Mouse (Mus musculus) erythroid progenitor cell, adult 5-6 weeks (primary cell): ENCODE results near the gene Shcbp1l. TPM values are rescaled to one million over a fixed set of nuclear protein-coding genes. Genes with fewer than 3 reads are reported as not detected.
"Not testable (repeated sequence)": the region's sequence is repeated elsewhere in the genome, so short reads cannot be mapped to it uniquely, and the experiment has no call there.

Source experiments
- ATAC-seq: replicated peaks from 2 replicates; pipeline ENCODE4 v1.8.0; 2016; ENCODE audit warnings: moderate number of reproducible peaks, mild to moderate bottlenecking, moderate TSS enrichment, inconsistent platforms; ENCODE audit not compliant: poor library complexity, low FRiP score, severe bottlenecking
- total RNA-seq, 2 experiments: library from RNA; stranded (forward) in 1 of 2; stranded (reverse) in 1 of 2; fragments of 150-400 nt in 1 of 2; fragments of 186-747, 209-891 nt in 1 of 2; gene quantifications; 2 replicates each; pipeline versions ENCODE4 v1.2.3 to v1.2.4; 2015 to 2017; ENCODE audit warnings: low replicate concordance in 2 of 2

The Shcbp1l gene
- total RNA-seq (2015; ENCODE audit: low replicate concordance) (not detected in 2 replicates), total RNA-seq (2017; ENCODE audit: low replicate concordance) (not detected in 2 replicates)

- peak; percentile 87 for ATAC-seq
Observed at GRCm38 (mm10) chr1:153424770-153425584, at the start of gene Shcbp1l. Shcbp1l (plus strand) TSS chr1:153425162.

GRCm38 (mm10) chr1:153376446-153376845 is 48.5 kb upstream of the Shcbp1l start:
- no peak for ATAC-seq

GRCm38 (mm10) chr1:153378587-153378986 is 46.4 kb upstream of the Shcbp1l start:
- no peak for ATAC-seq

- ATAC-seq = no peak
Observed at GRCm38 (mm10) chr1:153379832-153380231, 45.1 kb upstream of the Shcbp1l start.

GRCm38 (mm10) chr1:153380746-153381282 is 44.1 kb upstream of the Shcbp1l start:
- ATAC-seq = no peak

- no peak for ATAC-seq
Observed at GRCm38 (mm10) chr1:153385081-153385480, 39.9 kb upstream of the Shcbp1l start.

- ATAC-seq = not testable (repeated sequence)
Observed at GRCm38 (mm10) chr1:153385661-153386060, 39.3 kb upstream of the Shcbp1l start.

GRCm38 (mm10) chr1:153386271-153387069 is 38.5 kb upstream of the Shcbp1l start:
- no peak; the same call in 1 of the 2 replicates for ATAC-seq

GRCm38 (mm10) chr1:153395706-153396105 is 29.3 kb upstream of the Shcbp1l start:
- not testable (repeated sequence) for ATAC-seq

- peak; percentile 68; the same call in 1 of the 2 replicates for ATAC-seq
Observed at GRCm38 (mm10) chr1:153401765-153402164, 23.2 kb upstream of the Shcbp1l start.

GRCm38 (mm10) chr1:153407641-153408040 is 17.3 kb upstream of the Shcbp1l start:
- ATAC-seq = not testable (repeated sequence)

- not testable (repeated sequence) for ATAC-seq
Observed at GRCm38 (mm10) chr1:153408296-153408695, 16.7 kb upstream of the Shcbp1l start.

GRCm38 (mm10) chr1:153410915-153411314 is 14.0 kb upstream of the Shcbp1l start:
- not testable (repeated sequence) for ATAC-seq

- ATAC-seq = no peak
Observed at GRCm38 (mm10) chr1:153411723-153412122, 13.2 kb upstream of the Shcbp1l start.

- ATAC-seq = not testable (repeated sequence)
Observed at GRCm38 (mm10) chr1:153412663-153413396, 12.1 kb upstream of the Shcbp1l start.

GRCm38 (mm10) chr1:153413397-153414020 is 11.5 kb upstream of the Shcbp1l start:
- ATAC-seq = not testable (repeated sequence)

- ATAC-seq = not testable (repeated sequence)
Observed at GRCm38 (mm10) chr1:153414114-153414723, 10.7 kb upstream of the Shcbp1l start.

GRCm38 (mm10) chr1:153414962-153415361 is 10.0 kb upstream of the Shcbp1l start:
- ATAC-seq = no peak

GRCm38 (mm10) chr1:153415742-153416141 is 9.2 kb upstream of the Shcbp1l start:
- ATAC-seq = not testable (repeated sequence)
